Mouse (Mus musculus) gastrocnemius, adult 2 months (tissue): ENCODE measurements at regions not wholly inside any gene's neighbourhood (a gene's known extent, or its start where the extent isn't known, plus 50 kb on each side); places are given as distances from the start of the nearest gene placed in this dataset. TPM values are rescaled to one million over a fixed set of nuclear protein-coding genes. Genes with fewer than 3 reads are reported as not detected.

Experiments used
- DNase-seq: peaks from one replicate; pipeline ENCODE4 v3.0.0; 2022
- H3K27ac ChIP-seq: fragments of 200-600 bp; 2 replicates; pipeline ENCODE4 v1.8.1; 2022; ENCODE audit warnings: mild to moderate bottlenecking
- H3K4me3 ChIP-seq: fragments of 200-600 bp; 2 replicates; pipeline ENCODE4 v1.8.1; 2022; ENCODE audit warnings: mild to moderate bottlenecking, moderate library complexity
- CTCF ChIP-seq: fragments of 200-600 bp; IDR thresholded peaks from 2 replicates; pipeline ENCODE4 v1.8.1; 2022; ENCODE audit warnings: antibody characterized with exemption, mild to moderate bottlenecking, moderate library complexity
- intact Hi-C: fragments of 180-260 bp; cut with DNase I; formaldehyde crosslinking; loops from one replicate; pipeline ENCODE4 v1.15.1; 2025
- microRNA-seq: library from miRNA; unstranded; fragments of <30 nt; microRNA quantifications from one replicate; pipeline ENCODE4 v1.2.0, GENCODE M21; 2021

DNA sequence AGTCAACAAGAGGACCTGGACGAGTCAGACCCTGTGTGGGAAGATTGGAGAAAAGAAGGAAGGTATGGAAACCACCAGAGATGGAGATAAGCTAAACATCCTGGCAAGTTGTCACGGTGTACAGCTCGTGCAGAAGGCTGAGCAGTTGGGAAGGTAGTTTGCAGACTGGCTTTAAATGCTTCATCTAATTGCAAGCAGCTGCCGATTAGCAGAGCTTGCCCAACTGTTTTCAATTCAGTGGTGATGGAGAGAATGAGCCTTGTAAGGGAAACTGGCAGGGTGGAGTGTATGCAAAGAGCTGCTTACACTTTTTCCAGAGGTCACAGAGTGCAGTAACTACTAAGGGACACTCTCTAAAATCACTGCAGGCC, 71.6 kb upstream of the Prdm1 start:
- Histone ChIP-seq H3K4me3 (no peak overlapping the region), H3K27ac (no peak overlapping the region)
- intact Hi-C loops = no loop called here
- no peak for TF ChIP-seq CTCF
- DNase-seq = no peak

DNA sequence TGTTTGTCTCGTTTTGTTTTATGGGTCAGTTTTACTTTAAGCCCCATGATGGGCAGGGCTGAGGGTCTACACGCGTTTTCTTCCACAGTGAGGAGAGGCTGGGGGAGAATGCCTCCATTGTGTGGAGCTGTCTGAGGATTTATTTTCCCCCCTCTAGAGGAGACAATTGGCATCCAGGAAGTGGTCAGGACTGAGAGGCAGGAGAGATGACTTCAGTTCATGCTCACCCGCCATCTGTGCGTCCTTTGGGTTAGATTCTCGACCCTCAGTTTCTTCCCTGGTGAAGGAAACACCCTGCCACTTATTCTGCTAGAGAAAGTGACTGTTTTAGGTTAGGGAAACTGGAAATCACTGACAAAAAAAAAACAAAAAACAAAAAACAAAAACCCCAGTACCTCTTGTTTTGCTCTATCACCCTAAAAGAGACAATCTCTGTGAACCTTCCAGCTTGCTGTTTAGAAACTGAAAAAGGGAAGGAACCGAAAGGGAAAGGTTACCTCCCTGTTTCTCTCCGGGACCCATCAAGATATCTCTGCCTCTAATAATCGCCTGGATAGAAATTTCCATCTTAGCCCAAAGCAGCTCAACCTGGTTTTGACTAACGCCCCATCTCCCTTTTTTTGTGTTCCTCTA, 71.1 kb upstream of the Prdm1 start:
- TF ChIP-seq CTCF = no peak
- H3K4me3 ChIP-seq = no peak overlapping the region
- DNase-seq = no peak
- H3K27ac ChIP-seq = no peak overlapping the region
- intact Hi-C loops = no loop called here

DNA sequence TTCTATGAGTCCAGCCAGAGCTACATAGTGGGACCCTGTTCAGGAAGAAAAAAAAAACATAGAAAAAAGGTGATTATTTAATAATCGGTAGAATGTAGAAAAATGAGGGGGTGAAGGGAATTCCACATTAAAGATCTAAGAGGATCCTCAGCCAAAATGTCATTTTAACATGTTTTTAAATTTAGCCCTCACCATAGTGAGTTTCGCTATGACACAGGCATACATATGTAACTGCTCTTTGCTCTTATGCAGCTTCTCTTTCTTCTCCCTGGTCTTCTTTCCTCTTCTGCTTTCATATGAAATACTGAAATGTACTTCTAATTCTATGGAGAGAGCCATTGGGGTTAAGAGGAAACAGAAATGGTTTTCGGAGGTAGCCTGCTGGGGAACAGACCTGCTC, 70.3 kb upstream of the Prdm1 start:
- no peak for TF ChIP-seq CTCF
- intact Hi-C loops = no loop called here
- no peak overlapping the region for H3K4me3 ChIP-seq
- H3K27ac ChIP-seq = no peak overlapping the region
- DNase-seq = no peak

DNA sequence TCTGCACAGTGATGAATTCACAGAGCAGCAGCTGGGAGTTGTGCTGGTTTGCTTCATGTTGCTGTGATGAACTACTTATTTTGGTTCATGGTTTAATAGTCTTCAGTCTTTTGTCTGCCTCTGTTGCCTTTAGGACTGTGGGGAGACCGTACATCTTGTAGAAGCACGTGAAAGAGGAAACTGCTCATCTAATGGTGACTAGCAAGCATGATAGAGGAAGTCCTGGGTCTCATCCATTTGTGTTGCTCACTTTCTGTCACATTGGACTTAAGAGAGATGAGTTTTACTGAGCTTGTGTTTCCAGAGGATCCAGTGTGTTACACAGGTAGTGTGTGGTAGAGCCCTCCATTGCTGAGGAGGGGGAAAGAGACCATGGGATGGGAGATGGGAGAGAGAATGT, 67.6 kb upstream of the Prdm1 start:
- intact Hi-C loops = no loop called here
- TF ChIP-seq CTCF = no peak
- Histone ChIP-seq H3K4me3 (no peak overlapping the region), H3K27ac (no peak overlapping the region)
- DNase-seq = no peak

DNA sequence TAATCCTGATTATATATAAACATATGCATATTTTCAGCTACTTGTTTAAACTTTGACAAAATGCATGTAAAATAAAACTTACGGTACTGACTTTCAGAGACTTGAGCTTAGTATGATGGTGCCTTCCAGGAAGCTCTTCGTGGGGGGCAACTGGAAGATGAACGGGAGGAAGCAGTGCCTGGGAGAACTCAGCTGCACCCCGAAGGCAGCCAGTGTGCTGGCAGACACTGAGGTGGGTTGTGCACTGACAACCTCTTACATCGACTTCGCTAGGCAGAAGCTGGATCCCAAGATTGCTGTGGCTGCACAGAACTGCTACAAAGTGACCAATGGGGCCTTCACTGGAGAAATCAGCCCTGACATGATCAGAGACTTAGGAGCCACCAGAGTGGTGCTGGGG, 61.5 kb upstream of the Prdm1 start:
- intact Hi-C loops = no loop called here
- DNase-seq = no peak
- Histone ChIP-seq H3K27ac (no peak overlapping the region), H3K4me3 (no peak overlapping the region)
- no peak for TF ChIP-seq CTCF

DNA sequence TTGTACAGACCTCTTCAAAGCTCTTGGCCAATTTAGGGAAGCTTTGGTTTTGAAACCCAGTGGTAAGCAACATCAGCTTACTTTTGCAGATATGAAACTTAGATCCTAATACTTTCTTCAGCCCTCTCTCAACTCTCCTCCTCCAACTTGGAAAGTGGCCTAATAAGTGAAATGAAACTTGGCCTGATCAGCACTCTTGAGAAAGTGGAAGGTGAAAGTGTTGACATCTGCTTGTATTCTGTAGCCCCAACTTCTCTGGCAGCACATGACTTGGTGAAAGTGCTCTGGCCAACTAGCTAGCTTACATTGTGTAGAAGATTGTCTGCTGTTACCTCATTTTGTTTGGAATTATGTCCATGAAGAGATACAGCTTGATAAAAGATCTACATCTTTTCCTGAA, 61.1 kb upstream of the Prdm1 start:
- Histone ChIP-seq H3K27ac (no peak overlapping the region), H3K4me3 (no peak overlapping the region)
- TF ChIP-seq CTCF = no peak
- no peak for DNase-seq
- intact Hi-C loops = no loop called here

DNA sequence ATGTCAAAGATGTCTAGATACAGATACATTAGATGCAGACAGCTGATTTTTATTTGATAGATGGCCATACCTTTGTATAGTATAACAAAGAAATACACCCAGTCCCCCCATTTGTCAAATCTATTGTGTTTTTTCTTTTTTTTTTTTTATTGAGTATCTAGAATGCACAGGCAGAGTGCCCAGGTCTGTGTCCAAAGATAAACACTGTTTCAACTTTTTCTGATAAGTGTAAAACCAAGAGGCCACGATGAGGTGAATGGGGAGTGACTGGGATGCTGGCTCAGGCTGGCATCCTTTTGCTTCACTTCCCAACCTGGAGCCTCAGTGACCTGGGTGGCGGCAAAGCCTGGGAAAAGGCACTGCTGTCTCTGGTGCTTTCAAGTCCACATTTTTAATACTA, 54.4 kb upstream of the Prdm1 start:
- Histone ChIP-seq H3K27ac (no peak overlapping the region), H3K4me3 (no peak overlapping the region)
- DNase-seq = no peak
- intact Hi-C loops = no loop called here
- TF ChIP-seq CTCF = no peak

Small RNA genes lying in the stretch of these regions (microRNA-seq; reads per million reads assigned to microRNA genes)
- gene Gm24271 = not detected
